Mouse (Mus musculus) macrophage (primary cell): Measurements from ENCODE around the gene BC016579. TPM values are rescaled to one million over a fixed set of nuclear protein-coding genes. Genes with fewer than 3 reads are reported as not detected.

Experiments
- H3K27ac ChIP-seq: fragments of 350-480 bp; formaldehyde crosslinking; 2 replicates; pipeline ENCODE4 v1.9.0; 2021
- H3K36me3 ChIP-seq: fragments of 350-480 bp; formaldehyde crosslinking; 2 replicates; pipeline ENCODE4 v1.9.0; 2021; ENCODE audit errors: inconsistent target
- H3K4me3 ChIP-seq: fragments of 350-480 bp; formaldehyde crosslinking; 2 replicates; pipeline ENCODE4 v1.9.0; 2021; ENCODE audit errors: inconsistent target
- H3K79me2 ChIP-seq: fragments of 350-480 bp; formaldehyde crosslinking; 2 replicates; pipeline ENCODE4 v1.9.0; 2021; ENCODE audit errors: inconsistent target
- WGBS: methylation state at CpG from one replicate; pipeline ENCODE4 v1.1.7; 2026; ENCODE audit warnings: inconsistent platforms; ENCODE audit not compliant: missing documents; 5-methylcytosine and 5-hydroxymethylcytosine counted together
- polyA plus RNA-seq: library from polyadenylated mRNA; stranded (reverse); fragments of 250-400 nt; gene quantifications from 3 replicates; pipeline ENCODE4 v1.2.4, GENCODE M21; 2018; ENCODE audit warnings: inconsistent platforms

BC016579 gene
- polyA plus RNA-seq, 1 experiment from 2014 or later = not detected

- H3K79me2 ChIP-seq = no peaks in the 10 kb centered on the region
- H3K4me3 ChIP-seq = no peak overlapping the region
- H3K36me3 ChIP-seq = no peaks in the 10 kb centered on the region
- H3K27ac ChIP-seq = no peak overlapping the region
- WGBS = 50% methylated on average over 2 of the region's 2 CpGs
Measured at GRCm38 (mm10) chr16:45624791-45625190, 29.1 kb downstream of the BC016579 start.

- 44% methylated on average over 4 of the region's 4 CpGs for WGBS
- Histone ChIP-seq H3K27ac (no peak overlapping the region), H3K36me3 (no peaks in the 10 kb centered on the region), H3K4me3 (no peak overlapping the region), H3K79me2 (no peaks in the 10 kb centered on the region)
Measured at GRCm38 (mm10) chr16:45623230-45623629, 30.6 kb downstream of the BC016579 start.

DNA sequence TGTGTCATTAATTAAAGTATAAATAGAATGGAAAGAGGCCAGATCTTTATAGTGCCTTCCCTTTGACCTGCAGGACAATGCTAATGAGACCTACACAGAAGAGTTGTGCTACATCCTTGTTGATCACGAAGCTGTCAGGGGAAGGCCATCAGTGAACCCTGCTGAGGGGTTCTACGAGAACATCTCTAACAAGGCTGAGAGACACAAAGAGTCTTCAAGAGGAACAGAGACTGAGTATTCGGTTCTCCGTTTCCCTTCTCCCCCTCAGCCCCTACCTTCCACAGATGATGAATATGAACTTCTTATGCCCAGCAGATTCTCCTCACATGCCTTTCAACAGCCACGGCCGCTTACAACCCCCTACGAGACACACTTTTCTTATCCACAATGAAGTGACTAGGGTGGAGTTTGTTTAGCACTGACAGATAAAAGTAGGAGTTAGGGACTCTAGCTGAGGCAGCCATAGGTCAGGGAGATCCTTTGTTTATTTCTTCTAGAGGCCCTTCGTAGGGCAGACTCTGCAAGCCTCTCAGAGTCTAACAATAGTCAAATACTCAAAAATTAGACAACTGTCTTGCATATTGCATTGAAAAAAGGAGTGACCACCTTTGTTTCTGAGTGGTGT, 34.0 kb downstream of the BC016579 start:
- H3K79me2 ChIP-seq = no peaks in the 10 kb centered on the region
- no peaks in the 10 kb centered on the region for H3K36me3 ChIP-seq
- WGBS = 74% methylated on average over 8 of the region's 8 CpGs
- no peak overlapping the region for H3K27ac ChIP-seq
- H3K4me3 ChIP-seq = no peak overlapping the region

DNA sequence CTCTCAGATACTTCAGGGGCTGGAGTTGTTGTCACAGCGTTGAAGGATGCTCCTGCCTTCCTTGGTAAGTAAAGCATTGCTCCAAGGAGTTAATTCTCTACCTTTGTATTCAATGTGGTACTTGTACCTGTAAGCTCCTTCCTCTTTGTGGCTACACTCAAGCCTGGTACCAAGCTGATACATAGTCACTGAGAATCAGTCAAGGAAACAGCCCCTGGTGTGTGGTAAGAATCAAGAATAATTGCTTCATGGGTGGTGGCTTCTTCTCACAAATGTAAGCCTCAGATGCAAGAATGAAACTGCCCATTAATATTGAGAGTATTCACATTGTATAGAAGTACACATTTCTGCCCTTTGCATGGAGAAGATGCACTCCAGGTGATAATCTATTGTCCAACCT, 37.9 kb downstream of the BC016579 start:
- Histone ChIP-seq H3K36me3 (no peaks in the 10 kb centered on the region), H3K79me2 (no peaks in the 10 kb centered on the region), H3K27ac (no peak overlapping the region), H3K4me3 (no peak overlapping the region)
- 83% methylated on average over 1 of the region's 1 CpGs for WGBS

- H3K79me2 ChIP-seq = no peaks in the 10 kb centered on the region
- no peak overlapping the region for H3K4me3 ChIP-seq
- no peaks in the 10 kb centered on the region for H3K36me3 ChIP-seq
- WGBS = 100% methylated on average over 2 of the region's 2 CpGs
- H3K27ac ChIP-seq = no peak overlapping the region
Measured at GRCm38 (mm10) chr16:45613247-45613646, 40.6 kb downstream of the BC016579 start.

DNA sequence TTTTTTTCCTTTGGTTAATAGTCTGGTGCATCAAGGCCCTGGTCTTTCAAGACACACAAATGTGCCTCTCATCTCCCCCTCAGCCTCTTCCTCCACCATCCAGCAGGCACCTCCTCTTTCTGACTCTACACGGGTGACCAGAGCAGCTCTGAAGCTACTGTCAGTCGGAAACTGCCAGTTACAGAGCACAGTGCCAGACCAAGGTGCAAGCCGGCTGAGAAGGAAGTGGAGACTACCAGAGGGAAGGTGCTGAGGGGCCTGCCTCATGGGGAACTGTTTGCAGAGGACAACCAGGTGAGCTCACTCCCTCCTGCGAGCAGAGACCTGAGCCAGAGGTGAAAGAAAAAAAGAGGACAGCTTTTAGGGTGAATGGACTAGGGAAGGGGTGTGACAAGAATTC, 43.6 kb downstream of the BC016579 start, which contains the start of gene Gcsam:
Gcsam (plus strand) TSS at position 114 of the 400 bp plus-strand sequence.
- Histone ChIP-seq H3K79me2 (no peaks in the 10 kb centered on the region), H3K36me3 (no peaks in the 10 kb centered on the region), H3K27ac (no peak within 1 kb of the TSS), H3K4me3 (no peak within 1 kb of the TSS)
- 21% methylated on average over 4 of the region's 4 CpGs for WGBS

DNA sequence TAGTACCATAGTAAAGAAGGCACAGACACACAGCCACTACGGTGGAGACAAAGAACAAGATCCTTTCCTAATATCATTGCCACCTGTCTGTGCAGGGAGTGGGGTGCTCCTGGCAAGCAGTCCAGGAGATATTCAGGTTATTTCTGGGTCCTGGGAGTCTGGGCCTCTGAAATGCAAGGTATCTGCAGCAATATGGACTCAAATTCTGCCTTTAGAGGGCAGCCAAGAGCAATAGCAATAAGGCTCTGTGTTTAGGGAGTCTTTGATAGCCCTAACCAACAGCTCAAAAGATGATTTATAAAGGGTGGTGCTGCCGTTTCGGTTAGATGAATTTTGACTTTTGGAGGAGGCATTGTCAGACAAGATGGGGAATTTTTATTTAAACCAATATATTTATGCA, 44.6 kb downstream of the BC016579 start:
- no peak overlapping the region for H3K27ac ChIP-seq
- no peaks in the 10 kb centered on the region for H3K36me3 ChIP-seq
- WGBS = 36% methylated on average over 3 of the region's 3 CpGs
- H3K79me2 ChIP-seq = no peaks in the 10 kb centered on the region
- H3K4me3 ChIP-seq = no peak overlapping the region

DNA sequence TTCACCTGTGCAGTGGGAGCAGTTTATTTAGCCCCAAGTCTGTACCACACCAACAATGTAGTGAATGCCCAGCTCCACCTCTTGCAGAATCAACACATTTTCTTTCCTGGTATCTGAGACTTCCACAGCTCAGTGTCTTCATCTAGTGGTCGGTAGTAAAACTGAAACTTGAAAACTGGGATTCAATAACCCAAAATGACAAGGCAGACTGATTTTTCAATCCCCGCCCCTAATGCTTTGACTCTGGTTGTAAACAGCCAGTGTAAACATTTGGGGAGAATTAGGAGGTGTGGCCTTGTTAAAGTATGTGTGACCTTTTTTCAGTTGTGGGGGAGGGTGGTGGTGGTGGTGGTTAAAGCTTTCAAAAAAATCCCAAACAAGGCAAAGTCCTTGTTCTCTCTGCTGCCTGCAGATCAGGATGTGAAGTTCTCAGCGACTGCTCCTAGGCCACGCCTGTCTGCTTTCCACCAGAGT, 45.4 kb downstream of the BC016579 start:
- Histone ChIP-seq H3K4me3 (no peak overlapping the region), H3K36me3 (no peaks in the 10 kb centered on the region), H3K79me2 (no peaks in the 10 kb centered on the region), H3K27ac (no peak overlapping the region)
- whole genome bisulfite sequencing = 53% methylated on average over 4 of the region's 4 CpGs

GRCm38 (mm10) chr16:45595494-45595893, 58.4 kb downstream of the BC016579 start:
- Histone ChIP-seq H3K4me3 (no peak overlapping the region), H3K36me3 (no peaks in the 10 kb centered on the region), H3K27ac (no peak overlapping the region), H3K79me2 (no peaks in the 10 kb centered on the region)

DNA sequence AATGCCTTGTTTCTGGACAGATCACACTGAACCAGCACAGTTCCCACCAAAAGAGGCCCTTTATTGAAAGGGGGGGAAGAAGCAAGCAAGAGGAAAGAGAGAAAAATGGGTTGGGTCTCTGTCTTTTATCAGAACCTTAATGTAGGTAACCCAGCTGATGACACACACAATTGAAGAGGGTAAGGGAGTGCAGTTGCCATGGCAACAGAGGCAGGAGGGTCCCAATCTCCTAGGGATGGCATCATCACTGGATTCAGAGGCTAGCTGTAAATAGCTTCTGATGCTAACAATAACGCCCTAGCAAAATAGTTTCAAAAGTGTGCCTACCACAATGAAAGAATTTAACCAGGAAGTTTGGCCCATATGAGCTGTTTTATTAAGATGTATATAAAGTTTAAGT, 60.2 kb downstream of the BC016579 start:
- no peaks in the 10 kb centered on the region for H3K36me3 ChIP-seq
- WGBS = 89% methylated on average over 1 of the region's 1 CpGs
- H3K4me3 ChIP-seq = no peak overlapping the region
- H3K27ac ChIP-seq = no peak overlapping the region
- H3K79me2 ChIP-seq = no peaks in the 10 kb centered on the region

GRCm38 (mm10) chr16:45582512-45582911, 71.4 kb downstream of the BC016579 start:
- WGBS = 28% methylated on average over 2 of the region's 2 CpGs

GRCm38 (mm10) chr16:45579883-45580282, 74.0 kb downstream of the BC016579 start:
- H3K4me3 ChIP-seq = no peak overlapping the region
- no peaks in the 10 kb centered on the region for H3K79me2 ChIP-seq
- no peaks in the 10 kb centered on the region for H3K36me3 ChIP-seq
- H3K27ac ChIP-seq = no peak overlapping the region
- 54% methylated on average over 12 of the region's 12 CpGs for WGBS

More at GRCm38 (mm10) chr16:45582512-45582911, 71.4 kb downstream of the BC016579 start:
- no peak overlapping the region for H3K27ac ChIP-seq
- H3K79me2 ChIP-seq = no peaks in the 10 kb centered on the region
- no peak overlapping the region for H3K4me3 ChIP-seq
- H3K36me3 ChIP-seq = no peaks in the 10 kb centered on the region

Other genes with a start within 250 kb of the BC016579 start
- 2.0 to 8.2 TPM (median 3.1 TPM) in 3 replicates for gene Cd200, start 245.0 kb downstream of the BC016579 start, polyA plus RNA-seq
- gene Gm609, start 161.1 kb downstream of the BC016579 start, polyA plus RNA-seq = not detected in 3 replicates
- gene Gm17783, start 122.0 kb downstream of the BC016579 start, polyA plus RNA-seq = not detected in 3 replicates
- gene Slc9c1, start 118.8 kb downstream of the BC016579 start, polyA plus RNA-seq = not detected in 3 replicates
- 0.19 TPM in 1 of 3 replicates, not detected in the others for gene Gcsam, start 43.7 kb downstream of the BC016579 start, polyA plus RNA-seq
- gene Tmprss7, start 39.6 kb upstream of the BC016579 start, polyA plus RNA-seq = not detected in 3 replicates
- gene Tagln3, start 70.5 kb upstream of the BC016579 start, polyA plus RNA-seq = 0.16 to 0.25 TPM in 2 of 3 replicates, not detected in the other
- 8.4 to 12.0 TPM (median 8.6 TPM) in 3 replicates for gene Abhd10, start 88.9 kb upstream of the BC016579 start, polyA plus RNA-seq